Mouse (Mus musculus) heart, adult 11 months (tissue): ENCODE data around the gene Pikfyve.
A peak's percentile ranks its signal among the peaks of the same experiment; 100 is the strongest.
"Not testable (repeated sequence)": the region's sequence is repeated elsewhere in the genome, so short reads cannot be mapped to it uniquely, and the experiment has no call there.

ENCODE experiments used
- DNase-seq: peaks from one replicate; pipeline ENCODE4 v3.0.0; 2022

The Pikfyve gene

DNA sequence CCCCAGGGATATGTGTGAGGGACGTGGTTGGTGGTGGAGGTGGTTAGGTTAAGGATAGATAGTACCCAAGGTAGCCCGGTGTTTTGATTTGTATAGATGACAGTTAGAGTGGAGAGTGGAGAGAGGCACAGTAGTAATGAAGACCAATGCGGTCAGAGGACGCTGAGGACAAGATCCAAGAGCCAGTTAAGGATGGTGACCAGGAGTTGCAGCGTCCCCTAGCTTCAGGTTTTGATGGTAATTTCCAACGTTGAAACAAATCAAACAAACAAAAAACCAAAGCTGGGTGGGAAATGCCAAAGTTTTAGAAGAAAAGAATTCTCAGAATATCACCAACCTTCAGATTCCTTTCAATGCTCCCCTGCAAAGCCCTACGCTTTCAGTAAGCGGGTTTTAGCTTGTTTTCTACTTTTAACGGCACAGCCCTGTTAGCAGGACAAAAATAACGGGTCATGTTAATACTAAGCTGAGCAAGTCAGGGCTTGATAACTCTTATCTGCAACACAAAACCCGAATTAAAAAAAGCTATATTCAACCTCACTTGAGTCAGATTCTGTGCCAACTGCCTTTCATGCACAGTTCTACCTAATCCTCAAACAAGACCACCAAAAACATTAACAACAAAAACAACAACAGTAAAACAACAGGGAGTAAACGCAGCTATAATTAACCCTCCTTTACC is 818 bp upstream of the Pikfyve start:
- peak; percentile 91 for DNase-seq

DNA sequence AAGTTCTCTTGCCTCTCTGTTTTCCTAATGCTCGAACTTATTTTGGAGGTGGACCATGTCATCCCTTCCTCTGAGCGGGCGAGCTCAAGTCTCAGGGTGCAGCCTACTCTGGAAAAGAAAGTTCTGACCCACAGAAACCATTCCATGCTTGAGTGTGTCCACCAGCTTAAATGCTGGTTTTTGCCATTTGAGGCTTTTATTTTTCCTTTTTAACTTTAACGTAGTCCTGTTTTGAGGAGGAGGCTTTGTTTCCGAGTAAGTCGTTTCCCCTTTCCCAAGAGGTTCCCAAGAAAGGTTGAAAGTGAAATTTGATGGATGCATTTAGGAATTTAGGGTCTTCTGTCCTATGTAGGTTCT is 569 bp downstream of the Pikfyve start:
- DNase-seq: no peak

DNA sequence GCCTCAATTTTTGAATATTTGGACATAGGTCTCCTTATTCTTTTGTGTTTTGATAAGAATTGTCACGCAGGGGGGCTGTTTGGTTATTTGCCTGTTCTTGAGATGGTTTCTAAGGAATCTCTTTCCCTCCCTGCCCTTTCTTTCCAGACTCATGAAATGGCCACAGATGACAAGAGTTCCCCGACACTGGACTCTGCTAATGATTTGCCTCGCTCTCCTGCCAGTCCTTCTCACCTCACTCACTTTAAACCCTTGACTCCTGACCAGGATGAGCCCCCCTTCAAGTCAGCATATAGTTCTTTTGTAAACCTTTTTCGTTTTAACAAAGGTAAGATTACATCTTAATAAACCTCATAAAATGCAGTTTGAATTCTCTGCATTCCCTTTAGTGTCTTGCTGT is 3.7 kb downstream of the Pikfyve start:
- DNase-seq: no peak

DNA sequence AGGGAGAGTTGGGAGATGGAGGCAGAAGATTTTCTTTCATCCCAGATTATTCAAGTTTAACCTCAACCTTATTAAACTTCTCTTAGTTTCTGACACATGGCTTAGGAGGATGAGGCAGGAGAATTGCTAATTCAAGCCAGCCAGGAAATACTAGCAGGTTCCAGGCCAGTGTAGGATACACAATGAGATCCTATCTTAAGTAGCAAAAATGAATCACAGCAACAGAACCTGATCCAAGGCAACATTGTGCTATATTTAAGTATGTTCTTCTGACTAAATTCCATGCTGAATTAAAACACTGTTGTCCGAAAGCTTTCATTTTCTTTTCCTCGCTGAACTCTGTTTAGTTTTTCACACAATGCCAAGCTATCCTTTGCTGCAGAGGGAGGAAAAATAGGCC is 6.7 kb downstream of the Pikfyve start:
- DNase-seq: no peak

DNA sequence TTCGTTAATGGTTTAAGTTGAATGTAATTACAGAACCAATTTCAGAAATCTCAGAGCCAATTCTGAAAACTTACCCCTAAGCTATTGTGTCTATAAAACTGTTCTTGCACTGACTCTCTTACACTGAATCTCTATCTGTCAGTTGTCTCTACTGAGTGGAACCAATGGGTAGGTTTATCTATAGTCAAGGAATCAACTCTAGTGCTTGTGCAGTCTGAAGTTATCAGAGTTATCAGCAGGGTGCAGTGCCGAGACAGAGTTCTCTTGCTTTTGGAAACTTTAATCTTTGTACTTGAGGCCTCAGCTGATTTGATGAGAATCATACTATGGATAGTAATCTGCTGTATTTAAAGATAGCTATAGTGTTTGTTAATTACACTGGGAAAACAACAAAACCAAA is 11.9 kb downstream of the Pikfyve start:
- DNase-seq: no peak

DNA sequence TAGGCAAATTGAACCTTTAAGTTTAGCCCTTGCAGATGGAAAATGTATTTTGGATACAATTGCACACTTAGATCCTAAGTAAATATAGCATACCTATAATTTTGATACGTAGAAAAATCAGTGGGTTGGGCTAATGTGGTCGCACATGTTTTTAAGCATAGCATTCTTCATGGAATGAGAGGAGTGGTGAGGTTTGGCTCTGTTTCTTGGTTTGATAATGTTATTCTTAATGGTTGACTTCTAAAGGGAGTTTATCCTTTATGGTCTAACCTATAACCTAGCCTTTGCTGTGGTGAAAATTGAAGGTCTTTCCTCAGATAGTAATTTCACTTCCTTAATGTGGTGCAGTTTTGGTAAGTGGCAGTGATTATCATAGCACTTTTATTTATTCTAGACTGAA is 12.4 kb downstream of the Pikfyve start:
- DNase-seq: no peak

DNA sequence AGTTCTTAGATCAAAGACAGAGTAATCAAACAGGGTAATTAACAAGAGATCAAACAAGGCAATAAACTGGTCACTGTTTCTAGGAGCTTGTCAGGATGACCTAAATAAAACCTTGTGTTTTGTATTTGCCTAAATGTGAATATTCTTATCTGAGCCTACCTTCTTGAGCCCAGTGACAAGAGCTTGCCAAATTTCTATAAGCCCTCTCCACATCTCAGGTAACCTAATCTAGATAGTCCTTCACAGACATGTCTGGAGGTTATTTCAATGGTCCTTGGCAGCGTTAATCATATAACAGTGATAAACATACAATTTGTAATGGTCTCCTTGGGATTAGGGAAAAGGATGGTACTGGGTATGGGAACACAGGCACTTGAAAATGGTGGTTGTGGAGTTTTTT is 17.8 kb downstream of the Pikfyve start:
- DNase-seq: no peak

DNA sequence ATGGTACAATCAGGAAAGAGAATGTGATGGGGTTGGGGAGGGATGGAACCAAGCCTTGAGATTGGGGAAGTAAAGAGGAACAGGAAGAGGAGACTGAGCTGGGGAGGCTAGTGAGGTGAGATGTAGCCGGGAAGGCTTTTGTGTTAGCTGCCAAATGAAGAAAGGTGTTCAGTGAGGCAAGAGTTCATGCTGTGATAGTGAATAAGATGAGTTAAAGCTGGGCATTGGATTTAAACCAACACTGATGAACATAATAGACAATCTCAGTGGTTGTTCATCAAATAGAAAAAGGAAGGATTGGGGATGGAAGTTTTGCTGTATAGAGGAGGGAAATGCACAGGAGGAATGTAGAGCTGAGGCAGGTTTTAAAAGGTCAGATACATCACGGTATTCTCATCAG is 26.7 kb downstream of the Pikfyve start:
- no peak for DNase-seq

DNA sequence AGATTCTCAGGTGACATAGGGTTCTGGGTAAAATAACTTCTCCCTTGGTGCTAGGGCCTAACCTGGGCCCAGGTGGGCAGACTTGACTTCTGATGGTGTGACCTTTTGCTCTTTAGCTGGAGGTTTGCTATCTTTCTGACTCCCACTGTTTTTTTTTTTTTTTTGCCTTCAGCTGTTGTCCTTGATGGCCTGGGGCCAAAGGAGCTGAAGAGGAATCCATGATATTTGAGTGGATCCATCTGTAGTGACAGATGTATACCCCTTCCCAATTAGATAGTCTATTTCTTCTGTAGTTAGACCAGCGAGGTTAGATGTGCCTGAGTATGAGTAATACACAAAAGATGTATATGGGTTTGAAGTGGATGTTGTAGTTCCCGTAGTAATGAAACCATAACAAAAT is 31.1 kb downstream of the Pikfyve start:
- no peak for DNase-seq

DNA sequence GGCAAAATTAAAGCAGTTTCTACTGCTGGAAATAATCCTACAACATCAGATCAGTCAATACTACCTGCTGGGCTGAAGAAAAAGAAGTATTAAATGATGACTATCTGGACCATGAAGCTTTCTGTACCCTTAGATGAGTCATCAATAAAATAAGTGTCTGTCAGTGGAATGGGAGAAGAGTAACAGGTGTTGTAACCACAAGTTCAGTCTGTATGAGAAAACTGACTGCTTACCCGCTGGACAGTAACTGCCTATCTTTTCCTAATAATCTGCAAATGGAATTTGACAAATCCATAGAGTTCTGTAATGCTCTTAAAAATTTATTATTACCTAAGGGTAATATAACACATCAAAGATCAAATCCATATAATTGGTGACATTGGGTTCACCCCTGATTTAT is 31.5 kb downstream of the Pikfyve start:
- DNase-seq: no peak

DNA sequence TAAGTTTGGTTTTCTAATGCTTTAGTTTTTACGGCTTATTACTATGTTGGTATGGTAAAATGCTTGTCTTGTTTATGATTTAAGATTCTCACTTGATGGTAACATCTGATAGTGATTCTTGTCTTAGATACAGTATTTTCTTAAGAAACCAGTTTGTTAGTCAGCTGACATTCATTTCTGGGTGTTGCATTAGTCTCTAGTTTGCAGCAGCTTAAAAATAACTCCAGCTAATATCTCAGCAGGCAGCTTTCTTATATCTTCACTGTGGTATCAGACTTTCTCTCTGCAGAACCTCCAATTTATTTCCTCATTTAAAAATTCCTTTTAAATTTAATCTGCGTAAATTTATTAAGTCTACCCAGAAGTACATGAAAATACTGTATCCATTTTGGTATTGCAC is 37.2 kb downstream of the Pikfyve start:
- DNase-seq: no peak

DNA sequence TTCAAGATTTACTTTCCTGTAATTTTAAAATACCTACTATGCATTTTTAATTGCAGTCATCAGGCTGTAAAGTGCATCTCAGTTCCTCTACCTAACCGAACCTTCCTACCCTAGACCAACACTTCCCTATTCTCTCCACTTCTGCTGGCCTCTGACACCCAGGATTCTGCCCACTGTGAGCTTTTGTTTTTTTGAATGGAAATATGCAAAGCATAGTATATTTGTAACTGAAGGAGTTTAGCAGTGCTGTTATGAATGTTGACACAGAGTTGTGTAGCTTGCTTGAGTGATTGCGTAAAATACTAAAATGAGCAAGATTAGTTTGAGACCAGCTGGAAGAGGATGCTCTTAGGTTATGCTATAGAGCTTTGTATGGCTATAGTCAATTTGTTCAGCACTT is 41.2 kb downstream of the Pikfyve start:
- DNase-seq: no peak

DNA sequence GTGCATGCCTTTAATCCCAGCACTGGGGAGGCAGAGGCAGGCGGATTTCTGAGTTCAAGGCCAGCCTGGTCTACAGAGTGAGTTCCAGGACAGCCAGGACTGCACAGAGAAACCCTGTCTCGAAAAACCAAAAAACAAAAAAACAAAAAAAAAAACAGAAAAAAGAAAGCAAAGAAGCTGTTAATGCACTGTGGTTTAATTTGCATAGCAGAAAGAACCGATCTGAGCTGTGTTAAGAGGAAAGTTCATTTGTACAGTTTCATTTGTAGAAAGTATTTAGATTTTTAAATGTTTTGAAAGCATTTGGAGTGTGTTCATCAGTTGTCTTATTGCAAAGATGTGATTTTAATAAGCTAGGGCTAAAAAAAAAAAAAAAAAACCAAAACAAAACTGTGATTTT is 43.3 kb downstream of the Pikfyve start:
- not testable (repeated sequence) for DNase-seq

DNA sequence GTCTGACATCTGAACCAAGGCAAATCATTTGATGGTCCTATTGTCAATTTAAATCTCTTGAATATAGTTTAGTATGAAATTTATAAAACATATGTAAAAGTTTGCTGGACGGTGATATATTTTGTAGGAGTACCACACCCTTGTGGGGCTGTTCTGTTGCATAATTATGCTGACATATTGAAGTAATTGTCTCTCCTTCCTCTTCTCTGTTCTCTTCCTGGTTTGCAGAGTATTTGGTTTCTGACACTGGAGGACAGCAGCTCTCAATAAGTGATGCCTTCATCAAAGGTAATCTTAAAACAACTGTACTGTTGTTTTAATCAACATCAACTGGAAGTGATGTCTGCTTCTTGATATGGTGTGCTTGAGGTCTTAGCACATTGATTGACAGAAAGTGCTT is 44.1 kb downstream of the Pikfyve start:
- DNase-seq: no peak

DNA sequence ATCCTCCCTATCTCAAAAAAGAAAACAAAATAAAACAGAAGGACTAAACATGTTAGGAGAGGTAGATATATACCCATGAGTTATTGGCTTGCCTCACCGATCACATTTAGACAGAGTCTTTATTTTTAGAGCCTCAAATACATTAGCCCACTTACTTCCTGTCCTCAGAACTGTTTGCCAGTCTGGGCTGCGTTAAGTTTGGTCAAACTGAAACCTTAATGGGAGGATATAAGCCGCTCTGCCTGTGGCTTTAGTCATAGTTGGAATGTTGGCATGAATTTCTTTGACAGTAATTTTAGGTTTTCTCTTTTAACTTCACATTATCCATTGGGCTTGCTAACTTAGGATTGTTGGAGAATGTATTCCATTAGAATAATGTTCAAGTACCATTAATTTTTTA is 51.2 kb downstream of the Pikfyve start:
- no peak for DNase-seq

DNA sequence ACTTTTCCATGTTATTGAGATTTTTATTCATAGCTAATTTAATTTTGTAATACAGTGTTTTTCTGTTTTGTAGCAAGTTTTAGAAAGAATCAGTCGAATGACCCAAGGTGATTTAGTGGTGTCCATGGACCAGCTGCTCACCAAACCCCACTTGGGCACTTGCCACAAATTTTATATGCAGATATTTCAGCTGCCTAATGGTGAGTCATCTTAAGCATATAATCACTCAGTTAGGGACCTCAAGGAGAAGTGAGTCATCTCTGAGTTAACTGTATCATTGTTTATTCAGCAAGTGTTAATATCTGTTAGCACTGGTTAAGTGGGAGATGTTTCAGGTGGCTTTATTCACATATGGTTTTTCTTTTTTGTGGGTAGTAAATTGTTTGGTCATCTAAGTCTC is 59.2 kb downstream of the Pikfyve start:
- DNase-seq: no peak

DNA sequence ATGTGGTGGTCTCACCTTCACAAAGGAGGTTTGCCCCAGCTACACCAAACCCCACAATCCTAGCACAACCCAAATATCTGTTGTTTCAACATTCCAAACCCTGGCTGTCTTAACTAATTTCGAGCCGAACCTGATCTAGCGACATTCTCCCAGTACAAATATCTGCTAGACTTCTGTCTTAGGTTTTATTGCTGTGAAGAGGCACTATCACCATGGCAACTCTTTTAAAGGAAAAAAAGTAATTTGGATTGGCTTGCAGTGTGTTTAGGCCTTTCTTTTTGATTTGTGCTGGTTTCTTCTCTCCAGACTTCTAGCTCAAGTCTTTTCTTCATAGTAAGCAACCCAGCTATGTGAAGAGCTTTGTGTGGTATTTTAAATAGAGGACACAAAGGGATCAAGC is 94.0 kb downstream of the Pikfyve start:
- DNase-seq: no peak

DNA sequence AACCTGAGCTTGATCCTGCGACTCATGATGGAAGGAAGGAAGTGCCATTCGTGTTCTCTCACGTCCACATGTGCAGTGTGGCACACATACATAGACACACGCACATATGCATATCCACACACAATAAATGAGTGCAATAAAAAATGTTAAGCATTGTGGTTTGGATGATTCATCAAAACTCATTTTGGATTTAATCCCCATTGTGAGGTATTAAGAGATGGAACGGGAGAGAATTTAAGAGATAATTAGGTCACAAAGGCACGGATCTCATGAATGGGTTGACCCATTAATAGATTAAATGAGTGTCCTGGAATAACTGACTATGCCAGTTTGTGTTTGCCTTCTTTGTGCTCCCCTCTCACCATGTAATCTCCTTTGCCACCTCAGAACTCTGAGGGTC is 95.3 kb downstream of the Pikfyve start, which contains the start of gene Pth2r:
Pth2r (plus strand) TSS at position 301 of the 400 bp plus-strand sequence.
- no peak for DNase-seq

DNA sequence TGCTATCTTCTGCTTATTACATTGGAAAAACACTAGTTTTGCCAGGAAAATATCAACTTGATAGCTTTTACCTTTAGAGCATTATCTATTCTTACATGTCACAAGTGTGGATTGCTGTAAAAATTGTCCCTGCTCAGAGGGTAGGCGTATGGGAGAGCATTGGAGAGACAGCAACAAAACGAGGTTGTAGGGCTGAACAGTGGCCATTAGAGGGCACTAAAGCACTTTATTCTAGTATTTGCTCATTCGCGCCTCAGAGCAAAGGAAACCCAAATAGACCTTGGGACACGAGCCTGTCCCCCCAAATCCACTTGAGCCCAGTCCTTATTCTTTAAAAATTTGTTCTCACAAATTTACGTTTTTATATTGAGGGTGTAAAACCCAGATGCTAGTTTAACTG is 96.3 kb downstream of the Pikfyve start:
- no peak for DNase-seq

DNA sequence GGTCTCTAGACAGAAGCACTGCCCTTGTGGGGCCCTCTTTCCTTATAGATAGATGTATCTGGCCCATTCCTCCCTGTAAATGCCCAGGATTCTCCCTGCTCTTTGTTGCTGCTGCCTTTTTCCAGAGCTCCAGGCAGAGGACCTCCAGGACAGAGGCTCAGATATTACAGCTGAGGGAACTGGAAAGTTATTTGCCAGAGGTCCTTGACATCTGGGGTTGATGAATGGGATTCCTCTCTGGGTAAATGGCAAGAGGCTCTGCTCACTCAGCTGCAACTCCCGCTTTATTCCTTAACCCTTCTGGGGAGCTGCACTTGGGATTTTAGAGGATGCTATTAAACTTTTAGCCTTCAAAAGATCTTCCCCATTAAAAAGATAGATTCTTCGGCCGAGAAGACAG is 122.0 kb downstream of the Pikfyve start:
- no peak for DNase-seq

DNA sequence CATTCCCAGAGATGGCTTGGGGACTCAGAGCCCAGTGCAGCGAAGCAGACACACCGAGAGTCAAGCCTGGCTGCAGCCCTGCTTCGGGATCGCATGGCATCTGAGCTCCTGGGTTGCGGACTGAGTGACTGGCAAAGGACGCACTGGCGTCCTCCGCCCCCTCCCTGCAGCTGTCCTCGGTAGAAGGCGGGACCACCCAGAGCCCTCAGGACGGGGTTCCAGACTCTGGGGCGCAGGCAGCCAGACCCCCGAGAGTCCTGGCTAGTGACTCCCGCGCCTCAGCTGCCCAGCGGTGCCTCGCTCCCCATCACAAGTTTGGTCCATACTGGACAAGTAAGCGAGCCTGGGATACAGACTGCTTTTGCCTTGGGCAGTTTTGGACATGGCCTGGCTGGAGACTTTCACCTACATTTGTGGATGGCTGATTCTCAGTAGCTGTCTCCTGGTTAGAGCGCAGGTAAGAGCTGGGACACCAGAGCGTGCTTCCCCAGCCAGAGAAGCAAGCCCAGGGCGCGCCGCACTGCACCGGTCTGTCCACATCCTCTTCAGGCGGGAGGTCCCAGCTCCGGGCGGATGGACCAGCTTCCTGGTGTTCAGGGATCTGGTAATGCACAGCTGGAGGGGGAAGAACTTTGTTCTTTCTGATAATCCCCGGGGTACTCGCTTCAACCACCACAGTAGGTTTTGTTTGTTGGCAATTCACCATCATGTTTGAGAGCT is 124.9 kb downstream of the Pikfyve start:
- DNase-seq: no peak

DNA sequence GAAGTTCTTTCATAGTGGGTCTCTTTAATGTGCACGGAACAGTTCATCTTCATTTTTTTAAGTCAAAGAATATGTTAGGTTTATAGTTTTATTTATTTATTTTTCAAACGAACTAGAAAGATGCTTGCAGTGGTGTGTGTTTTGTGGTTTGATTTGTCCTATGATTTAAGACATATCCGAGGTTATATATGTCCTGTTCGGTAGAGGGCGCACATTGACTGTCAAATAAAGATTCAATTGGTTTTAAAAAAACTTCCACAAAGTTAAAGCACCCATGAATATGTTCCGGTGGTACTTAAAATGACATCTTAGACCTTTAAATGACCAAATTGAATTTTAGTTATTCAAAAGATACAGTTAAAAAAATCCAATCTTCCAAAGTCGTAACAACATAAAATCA is 125.6 kb downstream of the Pikfyve start:
- no peak for DNase-seq

DNA sequence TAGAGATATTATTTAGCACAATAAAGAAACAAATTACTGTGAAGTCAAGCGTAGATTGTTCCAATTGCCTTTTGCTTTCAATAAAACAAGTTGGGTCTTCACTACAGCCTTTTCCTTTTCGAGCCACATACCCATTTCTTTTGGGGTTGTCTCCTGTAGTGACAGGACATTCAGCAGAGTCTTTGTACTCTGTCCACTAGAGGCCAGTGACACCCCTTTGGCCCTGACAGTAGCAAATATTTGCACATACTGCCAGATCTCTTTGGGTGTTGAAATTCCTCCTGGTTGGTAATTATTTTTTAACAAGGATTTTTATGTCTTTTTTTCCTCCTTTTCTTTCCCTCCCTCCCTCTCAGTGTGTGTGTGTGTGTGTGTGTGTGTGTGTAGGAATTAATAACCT is 126.4 kb downstream of the Pikfyve start:
- DNase-seq: no peak

DNA sequence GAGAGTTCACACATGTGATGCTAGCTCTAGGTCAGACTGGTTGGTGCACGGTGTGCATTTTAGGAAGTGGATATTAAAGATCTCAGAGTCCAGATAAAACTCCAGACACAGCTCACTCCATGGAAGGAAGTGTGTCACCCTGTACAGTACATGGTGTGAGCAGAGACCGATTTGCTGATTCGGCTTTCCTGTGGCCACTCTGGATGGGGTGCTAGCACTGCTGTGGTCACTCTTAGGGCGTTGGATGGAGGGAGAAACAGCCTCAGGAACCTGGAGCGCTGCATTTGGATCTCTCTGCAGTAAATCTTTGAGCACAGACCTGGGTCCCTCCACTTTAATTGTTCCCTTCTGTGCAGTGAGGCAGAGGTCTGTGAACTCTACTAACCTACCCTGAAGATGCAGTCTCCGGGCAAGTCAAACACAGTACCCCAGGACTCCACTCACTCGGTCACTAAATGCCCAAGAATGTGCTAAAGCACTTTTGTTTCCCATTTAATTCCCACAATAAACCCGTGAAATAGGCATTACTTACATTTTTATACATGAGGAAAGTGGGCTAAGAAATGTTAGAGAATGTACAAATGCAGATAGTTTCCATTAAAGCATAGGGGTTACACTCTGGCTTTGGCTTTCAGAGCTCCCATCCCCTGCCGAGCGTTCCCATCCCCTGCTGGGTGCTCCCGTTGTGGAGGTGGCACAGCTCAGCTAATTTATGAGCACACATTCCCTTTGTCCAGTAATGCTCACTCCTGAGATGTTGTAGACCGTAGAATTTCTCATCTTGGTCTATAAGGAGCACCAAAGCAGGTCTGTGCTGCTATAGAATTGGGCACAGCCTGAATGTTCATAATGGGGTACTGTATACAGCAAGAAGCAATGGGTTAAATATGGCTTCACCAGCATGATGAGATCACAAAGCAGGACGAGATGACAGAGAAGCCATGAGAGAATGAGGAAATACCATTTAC is 127.9 kb downstream of the Pikfyve start:
- DNase-seq: no peak
